Mouse (Mus musculus): ENCODE results near the gene Rasal3. TPM values are rescaled to one million over a fixed set of nuclear protein-coding genes. Genes with fewer than 3 reads are reported as not detected.

The Rasal3 gene
- polyA plus RNA-seq, 1 experiment from 2014 or later = 0.62 TPM

DNA sequence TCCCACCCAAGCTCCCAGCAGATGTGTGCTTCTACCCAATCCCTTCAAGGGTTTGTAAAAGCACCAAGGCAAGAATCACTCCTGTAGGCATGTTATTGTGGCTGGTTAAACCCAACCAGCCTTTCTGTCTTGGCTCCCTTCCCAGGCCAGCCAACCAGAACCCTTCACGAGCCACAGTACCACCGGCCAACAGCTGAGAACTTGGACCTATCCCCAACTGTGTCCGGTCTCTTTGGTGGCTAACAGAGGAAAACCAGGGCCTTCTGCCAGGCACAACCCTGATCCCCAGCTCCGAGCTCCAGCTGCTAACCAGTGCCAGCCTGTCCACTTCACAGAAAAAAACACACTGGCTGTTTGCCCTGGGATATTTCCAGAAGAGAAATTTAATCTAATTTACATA lies 49.7 kb downstream of the Rasal3 start:
- Histone ChIP-seq H3K36me3 (replicated peaks; ENCODE audit: control insufficient read depth, insufficient read depth) (peaks cover 51% of the 10 kb centered on the region), H3K9ac (no peak overlapping the region), H3K9me3 (ENCODE audit: control insufficient read depth, low read length) (no peaks in the 10 kb centered on the region), H3K4me1 (replicated peaks; ENCODE audit: control insufficient read depth, insufficient read depth, low read length) (peaks cover 8% of the 10 kb centered on the region), H3K27ac (peak overlapping the region; percentile 49), H3K27me3 (ENCODE audit: control insufficient read depth, insufficient read depth, low read length) (no peaks in the 10 kb centered on the region), H3K4me3 (replicated peaks; ENCODE audit: low read length) (no peak overlapping the region), H3K4me2 (replicated peaks) (no peak overlapping the region)
- DNase-seq (ENCODE audit: low spot score) (peak; percentile 66), ATAC-seq (ENCODE audit: low FRiP score) (no peak)
- 50% methylated on average over 4 of the region's 4 CpGs for WGBS

DNA sequence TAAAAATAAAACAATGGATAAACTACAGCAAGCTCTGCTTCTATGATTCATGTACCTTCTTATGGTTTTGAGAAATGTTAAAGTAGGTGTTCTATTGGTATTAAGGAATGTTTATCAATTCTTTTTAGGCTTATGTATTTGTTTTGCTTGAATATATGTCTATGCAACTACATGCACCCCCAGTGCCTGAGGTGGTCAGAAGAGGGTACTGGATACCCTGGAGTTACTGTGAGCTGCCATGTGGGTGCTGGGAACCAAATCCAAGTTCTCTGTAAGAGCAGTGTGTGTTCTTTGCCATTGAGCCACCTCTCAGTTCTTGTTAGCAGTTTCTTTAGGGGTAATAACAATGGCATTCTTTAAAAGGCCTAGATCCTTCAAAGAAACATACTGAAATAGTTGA lies 51.7 kb downstream of the Rasal3 start:
- no peak for ATAC-seq (ENCODE audit: low FRiP score)
- H3K4me3 ChIP-seq (replicated peaks; ENCODE audit: low read length) = no peak overlapping the region
- DNase-seq (ENCODE audit: low spot score) = no peak
- H3K9me3 ChIP-seq (ENCODE audit: control insufficient read depth, low read length) = no peaks in the 10 kb centered on the region
- no peak overlapping the region for H3K27ac ChIP-seq
- H3K4me1 ChIP-seq (replicated peaks; ENCODE audit: control insufficient read depth, insufficient read depth, low read length) = peaks cover 16% of the 10 kb centered on the region
- no peak overlapping the region for H3K4me2 ChIP-seq (replicated peaks)
- H3K36me3 ChIP-seq (replicated peaks; ENCODE audit: control insufficient read depth, insufficient read depth) = peaks cover 32% of the 10 kb centered on the region
- H3K27me3 ChIP-seq (ENCODE audit: control insufficient read depth, insufficient read depth, low read length) = no peaks in the 10 kb centered on the region
- H3K9ac ChIP-seq = no peak overlapping the region

DNA sequence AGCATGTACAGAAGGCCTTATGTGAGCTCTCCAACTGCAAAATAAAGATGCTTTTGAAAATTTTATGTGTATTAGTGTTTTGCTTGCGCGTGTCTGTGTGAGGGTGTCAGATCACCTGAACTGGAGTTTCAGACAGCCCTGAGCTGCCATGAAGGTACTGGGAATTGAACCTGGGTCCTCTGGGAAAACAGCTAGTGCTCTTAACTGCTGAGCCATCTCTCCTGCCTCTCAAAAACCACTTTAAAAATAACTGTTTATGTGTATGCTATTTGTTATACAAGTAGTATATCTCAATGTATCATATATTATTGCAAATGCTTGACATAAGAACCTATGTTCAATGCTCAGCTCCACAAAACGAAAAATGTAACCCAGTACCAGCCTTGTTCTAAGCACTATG lies 52.1 kb downstream of the Rasal3 start:
- H3K27me3 ChIP-seq (ENCODE audit: control insufficient read depth, insufficient read depth, low read length) = no peaks in the 10 kb centered on the region
- H3K4me2 ChIP-seq (replicated peaks) = peak overlapping the region; percentile 58
- peak overlapping the region; percentile 43; the same call in 1 of the 2 replicates for H3K9ac ChIP-seq
- peak overlapping the region; percentile 68 for H3K4me3 ChIP-seq (replicated peaks; ENCODE audit: low read length)
- ATAC-seq (ENCODE audit: low FRiP score) = no peak
- H3K9me3 ChIP-seq (ENCODE audit: control insufficient read depth, low read length) = no peaks in the 10 kb centered on the region
- WGBS = 73% methylated on average over 3 of the region's 3 CpGs
- no peak for DNase-seq (ENCODE audit: low spot score)
- peaks cover 27% of the 10 kb centered on the region for H3K36me3 ChIP-seq (replicated peaks; ENCODE audit: control insufficient read depth, insufficient read depth)
- peaks cover 16% of the 10 kb centered on the region for H3K4me1 ChIP-seq (replicated peaks; ENCODE audit: control insufficient read depth, insufficient read depth, low read length)
- no peak overlapping the region for H3K27ac ChIP-seq

DNA sequence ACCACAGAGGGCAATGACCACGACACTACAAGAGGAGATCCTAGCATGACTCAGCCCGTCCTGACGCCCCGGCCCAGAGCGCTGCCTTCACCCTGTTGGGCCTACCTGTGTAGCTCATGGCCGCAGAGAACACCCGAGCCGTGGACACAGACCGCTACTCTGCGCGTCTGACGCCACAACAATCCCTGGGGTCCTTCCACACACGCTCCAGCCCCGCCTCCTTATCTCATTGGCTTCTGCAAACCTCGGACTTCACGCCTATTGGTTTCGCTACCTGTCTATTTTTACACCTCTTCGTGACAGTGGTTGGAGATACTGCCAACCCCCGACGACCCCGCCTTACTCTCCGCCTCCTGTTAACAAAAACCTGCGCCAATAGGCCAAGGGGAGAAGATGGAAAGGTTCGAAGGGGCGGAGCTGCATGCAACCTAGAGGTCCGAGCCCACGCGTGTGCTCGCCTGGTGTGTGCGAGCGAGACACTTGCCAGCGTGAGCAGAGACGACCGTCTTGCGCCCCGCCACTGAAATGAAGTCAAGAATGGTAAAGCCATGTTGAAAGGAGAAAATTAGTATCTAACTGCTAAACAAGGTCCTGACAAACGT lies 52.9 kb downstream of the Rasal3 start, which contains the start of gene Akap8l:
Gene Akap8l, minus strand, starts transcription at position 226 of the 602 bp plus-strand sequence.
- Histone ChIP-seq H3K9ac (peak within 1 kb of the TSS; percentile 80), H3K4me2 (replicated peaks) (peak within 1 kb of the TSS; percentile 81), H3K27ac (peak within 1 kb of the TSS; percentile 81), H3K27me3 (ENCODE audit: control insufficient read depth, insufficient read depth, low read length) (no peaks in the 10 kb centered on the region), H3K4me3 (replicated peaks; ENCODE audit: low read length) (peak within 1 kb of the TSS; percentile 68), H3K9me3 (ENCODE audit: control insufficient read depth, low read length) (no peaks in the 10 kb centered on the region), H3K36me3 (replicated peaks; ENCODE audit: control insufficient read depth, insufficient read depth) (peaks cover 19% of the 10 kb centered on the region), H3K4me1 (replicated peaks; ENCODE audit: control insufficient read depth, insufficient read depth, low read length) (peaks cover 16% of the 10 kb centered on the region)
- ATAC-seq (ENCODE audit: low FRiP score) (peak; percentile 97), DNase-seq (ENCODE audit: low spot score) (peak; percentile 97)
- WGBS = under 1% methylated on average over 37 of the region's 37 CpGs

DNA sequence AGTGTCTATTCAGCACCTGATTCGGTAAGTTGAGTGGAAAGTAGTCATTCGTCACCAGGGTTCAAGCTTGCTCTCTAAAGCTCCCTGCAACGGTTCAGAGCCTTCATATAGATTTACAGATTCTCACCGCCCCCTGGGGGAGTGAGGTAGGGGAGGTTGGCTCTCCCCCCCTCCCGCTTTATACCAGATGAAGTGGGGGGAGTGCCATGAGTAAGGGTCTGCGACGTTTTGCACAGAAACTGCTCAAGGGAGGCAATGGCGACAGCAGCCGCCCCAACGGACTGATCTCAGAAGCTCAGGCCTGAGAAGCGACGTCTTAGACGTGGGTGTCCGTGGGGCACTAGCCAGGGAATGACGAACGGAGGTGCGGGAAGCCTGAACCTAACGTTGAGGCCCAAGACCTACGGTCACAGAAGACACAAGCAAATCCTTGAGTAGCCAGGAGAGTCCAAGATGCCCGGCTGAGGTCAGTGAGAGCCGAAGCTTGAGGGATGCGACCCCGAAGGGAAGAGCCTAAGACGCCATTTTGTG lies 53.5 kb downstream of the Rasal3 start:
- 0% methylated on average over 24 of the region's 24 CpGs for WGBS
- peak overlapping the region; percentile 81 for H3K4me2 ChIP-seq (replicated peaks)
- ATAC-seq (ENCODE audit: low FRiP score) = peak; percentile 7; the same call in 1 of the 2 replicates
- peaks cover 16% of the 10 kb centered on the region for H3K4me1 ChIP-seq (replicated peaks; ENCODE audit: control insufficient read depth, insufficient read depth, low read length)
- no peaks in the 10 kb centered on the region for H3K27me3 ChIP-seq (ENCODE audit: control insufficient read depth, insufficient read depth, low read length)
- H3K36me3 ChIP-seq (replicated peaks; ENCODE audit: control insufficient read depth, insufficient read depth) = peaks cover 14% of the 10 kb centered on the region
- H3K27ac ChIP-seq = peak overlapping the region; percentile 81
- peak overlapping the region; percentile 80 for H3K9ac ChIP-seq
- H3K4me3 ChIP-seq (replicated peaks; ENCODE audit: low read length) = peak overlapping the region; percentile 68
- no peaks in the 10 kb centered on the region for H3K9me3 ChIP-seq (ENCODE audit: control insufficient read depth, low read length)
- DNase-seq (ENCODE audit: low spot score) = no peak

GRCm38 (mm10) chr17:32349037-32349732 lies 54.2 kb downstream of the Rasal3 start:
- Histone ChIP-seq H3K4me2 (replicated peaks) (peak overlapping the region; percentile 81), H3K4me1 (replicated peaks; ENCODE audit: control insufficient read depth, insufficient read depth, low read length) (peaks cover 16% of the 10 kb centered on the region), H3K9me3 (ENCODE audit: control insufficient read depth, low read length) (no peaks in the 10 kb centered on the region), H3K27ac (peak overlapping the region; percentile 81), H3K4me3 (replicated peaks; ENCODE audit: low read length) (peak overlapping the region; percentile 68), H3K36me3 (replicated peaks; ENCODE audit: control insufficient read depth, insufficient read depth) (peaks cover 14% of the 10 kb centered on the region), H3K27me3 (ENCODE audit: control insufficient read depth, insufficient read depth, low read length) (no peaks in the 10 kb centered on the region), H3K9ac (peak overlapping the region; percentile 80)
- 21% methylated on average over 4 of the region's 4 CpGs for WGBS
- no peak for ATAC-seq (ENCODE audit: low FRiP score)
- DNase-seq (ENCODE audit: low spot score) = peak; percentile 60

- Histone ChIP-seq H3K4me1 (replicated peaks; ENCODE audit: control insufficient read depth, insufficient read depth, low read length) (peaks cover 16% of the 10 kb centered on the region), H3K4me3 (replicated peaks; ENCODE audit: low read length) (no peak overlapping the region), H3K9ac (peak overlapping the region; percentile 80; the same call in 1 of the 2 replicates), H3K4me2 (replicated peaks) (peak overlapping the region; percentile 81), H3K27me3 (ENCODE audit: control insufficient read depth, insufficient read depth, low read length) (no peaks in the 10 kb centered on the region), H3K27ac (no peak overlapping the region), H3K9me3 (ENCODE audit: control insufficient read depth, low read length) (no peaks in the 10 kb centered on the region), H3K36me3 (replicated peaks; ENCODE audit: control insufficient read depth, insufficient read depth) (peaks cover 15% of the 10 kb centered on the region)
- ATAC-seq (ENCODE audit: low FRiP score) = no peak
- no peak for DNase-seq (ENCODE audit: low spot score)
- 98% methylated on average over 2 of the region's 2 CpGs for WGBS
Observed at GRCm38 (mm10) chr17:32348406-32348805, 55.0 kb downstream of the Rasal3 start.

DNA sequence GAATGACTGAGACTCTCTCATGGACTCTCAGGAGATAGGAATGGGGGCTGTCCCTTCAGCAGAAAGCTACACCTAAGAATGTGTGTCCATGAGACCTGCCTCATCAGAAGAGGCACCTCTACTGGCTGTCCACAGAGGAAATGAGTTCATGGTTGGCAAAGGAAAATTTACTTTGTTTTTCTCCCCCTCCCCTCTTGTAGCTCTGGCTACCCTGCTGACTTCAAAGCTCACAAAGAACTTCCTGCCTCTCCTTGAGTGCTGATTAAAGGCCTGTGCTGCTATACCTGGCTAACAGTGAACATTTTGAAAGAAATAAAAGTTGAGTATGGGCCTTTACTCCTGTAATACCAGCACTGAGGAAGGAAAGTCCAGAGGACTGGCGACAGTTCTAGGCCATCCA lies 62.3 kb downstream of the Rasal3 start:
- Histone ChIP-seq H3K36me3 (replicated peaks; ENCODE audit: control insufficient read depth, insufficient read depth) (peaks cover 56% of the 10 kb centered on the region), H3K4me3 (replicated peaks; ENCODE audit: low read length) (no peak overlapping the region), H3K27me3 (ENCODE audit: control insufficient read depth, insufficient read depth, low read length) (no peaks in the 10 kb centered on the region), H3K4me2 (replicated peaks) (no peak overlapping the region), H3K9ac (no peak overlapping the region), H3K4me1 (replicated peaks; ENCODE audit: control insufficient read depth, insufficient read depth, low read length) (no peaks in the 10 kb centered on the region), H3K9me3 (ENCODE audit: control insufficient read depth, low read length) (no peaks in the 10 kb centered on the region), H3K27ac (no peak overlapping the region)
- ATAC-seq (ENCODE audit: low FRiP score) (no peak), DNase-seq (ENCODE audit: low spot score) (no peak)
- WGBS = 96% methylated on average over 1 of the region's 1 CpGs
